Mouse (Mus musculus) megakaryocyte, embryonic 14.5 days (primary cell): Measurements from ENCODE around the gene Utrn. TPM values are rescaled to one million over a fixed set of nuclear protein-coding genes. Genes with fewer than 3 reads are reported as not detected.

ENCODE experiments used
- H3K27me3 ChIP-seq: replicated peaks from 2 replicates; pipeline ENCODE3; 2012; ENCODE audit warnings: inconsistent platforms
- H3K36me3 ChIP-seq: replicated peaks from 2 replicates; pipeline ENCODE3; 2012; ENCODE audit warnings: low read length, inconsistent platforms, mixed read lengths
- H3K4me1 ChIP-seq: 2 replicates; pipeline ENCODE4 v1.6.1; 2012; ENCODE audit warnings: inconsistent platforms
- H3K4me3 ChIP-seq: replicated peaks from 2 replicates; pipeline ENCODE3; 2012; ENCODE audit warnings: moderate library complexity, mild to moderate bottlenecking, inconsistent platforms
- H3K9me3 ChIP-seq: 2 replicates; pipeline ENCODE4 v1.6.1; 2012; ENCODE audit warnings: inconsistent platforms
- FLI1 ChIP-seq: IDR thresholded peaks from 2 replicates; pipeline ENCODE4 v1.6.1; 2012; ENCODE audit warnings: low read length, inconsistent platforms, mixed read lengths
- GATA1 ChIP-seq: IDR thresholded peaks from 3 replicates; pipeline ENCODE4 v1.6.1; 2012; ENCODE audit warnings: mixed read lengths, low read length, inconsistent platforms, borderline replicate concordance
- polyA plus RNA-seq: library from polyadenylated mRNA; stranded (reverse); fragments of >175 nt; gene quantifications from 2 replicates; pipeline ENCODE4 v1.2.3, GENCODE M21; 2012; ENCODE audit warnings: low replicate concordance; ENCODE audit not compliant: insufficient read depth

Gene Utrn
- polyA plus RNA-seq, 1 experiment = 6.1 TPM

DNA sequence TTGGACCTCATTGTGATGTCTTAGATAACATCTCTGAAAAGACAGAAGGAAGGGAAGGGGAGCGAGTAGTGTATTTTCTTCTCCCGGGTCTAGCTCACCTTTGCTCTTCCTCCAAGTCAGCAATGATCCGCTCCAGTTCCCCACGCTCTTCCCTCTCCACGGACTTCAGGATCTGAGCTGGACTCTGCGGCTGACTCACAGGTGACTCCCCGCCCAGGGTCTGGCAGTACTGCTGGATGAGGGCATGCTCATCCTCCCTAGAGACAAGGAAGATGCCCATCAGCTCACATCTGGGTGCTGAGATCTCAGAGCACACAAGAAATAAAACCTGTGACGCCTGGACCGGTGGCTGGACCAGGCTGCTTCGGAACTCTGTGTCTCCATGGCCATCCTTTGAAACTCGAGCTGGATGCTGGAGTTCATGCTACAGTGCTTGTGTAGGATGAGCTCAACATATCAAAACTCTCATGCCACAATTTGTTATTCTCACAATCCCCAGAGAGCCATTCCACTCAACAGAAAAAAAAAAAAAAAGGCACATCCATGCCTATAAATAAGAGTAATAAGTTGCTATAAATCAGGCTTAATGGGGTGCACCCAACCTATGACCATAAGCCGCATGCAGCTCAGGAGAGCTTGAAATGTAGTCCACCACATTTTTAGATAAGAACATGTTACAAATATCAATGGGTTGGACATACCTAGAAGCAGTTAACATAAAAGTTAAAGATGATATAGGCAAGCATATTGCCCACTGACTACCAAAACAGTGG lies 462.6 kb downstream of the Utrn start:
- Histone ChIP-seq H3K4me1 (no peaks in the 10 kb centered on the region), H3K36me3 (peaks cover 99% of the 10 kb centered on the region), H3K9me3 (no peaks in the 10 kb centered on the region), H3K27me3 (no peaks in the 10 kb centered on the region), H3K4me3 (no peak overlapping the region)
- TF ChIP-seq GATA1 (no peak), FLI1 (no peak)

DNA sequence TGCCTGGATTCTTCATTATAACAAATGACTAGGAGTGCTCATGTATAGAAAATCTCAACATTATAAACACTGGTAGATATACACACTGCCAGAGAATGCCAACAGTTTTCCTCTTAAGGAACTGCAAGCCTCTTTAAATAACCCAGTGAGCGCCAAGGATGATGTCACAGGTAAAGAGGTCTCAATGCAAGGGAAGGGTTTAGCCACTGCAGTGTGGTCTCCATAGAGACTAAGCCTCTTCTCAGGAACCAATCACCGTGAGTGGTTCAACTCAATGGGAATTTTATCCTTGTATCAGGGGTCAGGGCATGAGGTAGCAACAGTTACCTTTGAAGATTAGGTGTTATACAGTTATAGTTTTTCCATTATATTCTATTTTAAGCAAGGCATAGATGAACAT lies 469.7 kb downstream of the Utrn start:
- no peaks in the 10 kb centered on the region for H3K27me3 ChIP-seq
- no peaks in the 10 kb centered on the region for H3K9me3 ChIP-seq
- no peak overlapping the region for H3K4me3 ChIP-seq
- H3K36me3 ChIP-seq = peaks cover 82% of the 10 kb centered on the region
- H3K4me1 ChIP-seq = no peaks in the 10 kb centered on the region
- no peak for TF ChIP-seq GATA1
- no peak for TF ChIP-seq FLI1

DNA sequence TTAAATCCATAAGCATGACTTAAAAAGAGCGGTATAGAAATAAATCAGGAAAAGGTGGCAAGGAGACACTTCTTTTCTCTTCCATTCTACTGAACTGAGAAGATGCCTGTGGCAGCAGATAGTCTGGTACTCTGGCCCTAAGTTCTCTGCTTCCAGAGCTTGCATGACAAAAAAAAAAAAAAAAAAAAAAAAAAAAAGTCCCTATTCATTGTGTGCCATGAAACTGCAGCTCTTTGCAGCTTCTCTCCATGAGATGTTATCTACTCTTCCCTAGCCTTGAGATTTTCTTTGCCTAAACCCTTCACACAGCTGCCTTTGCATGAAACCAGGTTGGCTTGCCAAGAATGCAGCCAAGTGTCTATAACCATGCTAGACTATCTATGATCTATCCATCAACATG lies 489.0 kb downstream of the Utrn start:
- peaks cover 34% of the 10 kb centered on the region for H3K36me3 ChIP-seq
- no peaks in the 10 kb centered on the region for H3K9me3 ChIP-seq
- no peak overlapping the region for H3K4me3 ChIP-seq
- H3K27me3 ChIP-seq = no peaks in the 10 kb centered on the region
- TF ChIP-seq GATA1 = no peak
- TF ChIP-seq FLI1 = no peak
- H3K4me1 ChIP-seq = peaks cover 14% of the 10 kb centered on the region

DNA sequence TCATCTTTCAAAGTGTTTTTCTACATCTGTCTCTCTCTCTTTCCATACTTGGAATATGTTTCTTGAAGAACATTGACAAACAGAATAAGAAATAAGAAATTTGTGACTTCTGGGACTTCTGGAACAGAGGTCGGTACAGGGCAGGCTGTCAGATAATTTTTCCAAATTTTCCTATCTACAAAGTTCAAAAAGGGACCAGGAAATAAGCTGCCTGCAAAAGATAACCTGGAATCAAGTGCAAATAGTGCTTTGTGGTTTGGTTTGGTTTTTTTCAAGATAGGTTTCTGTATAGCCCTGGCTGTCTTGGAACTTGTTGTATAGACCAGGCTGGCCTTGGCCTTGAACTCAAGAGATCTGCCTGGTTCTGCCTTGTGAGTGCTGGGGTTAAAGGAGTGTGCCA lies 490.0 kb downstream of the Utrn start:
- no peaks in the 10 kb centered on the region for H3K9me3 ChIP-seq
- peaks cover 20% of the 10 kb centered on the region for H3K4me1 ChIP-seq
- peaks cover 24% of the 10 kb centered on the region for H3K36me3 ChIP-seq
- TF ChIP-seq FLI1 = no peak
- no peak overlapping the region for H3K4me3 ChIP-seq
- no peaks in the 10 kb centered on the region for H3K27me3 ChIP-seq

DNA sequence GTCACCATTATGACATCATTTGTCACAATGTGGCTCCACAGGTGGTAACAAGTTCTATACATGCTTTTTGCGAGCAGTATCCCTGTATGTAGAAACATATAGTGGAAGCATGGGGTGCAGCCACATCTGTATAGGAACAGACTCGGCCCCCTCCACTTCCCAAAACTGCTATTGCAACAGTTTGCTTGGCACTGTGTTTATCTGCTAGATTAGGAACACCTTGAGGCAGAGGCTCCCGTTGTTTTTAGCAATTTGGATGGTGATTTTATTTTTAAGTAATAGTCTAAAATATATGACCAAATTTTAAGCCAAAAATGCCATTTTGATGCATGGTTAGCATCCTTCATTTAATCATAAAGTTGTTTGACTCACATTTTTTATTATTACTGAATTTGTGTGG lies 491.4 kb downstream of the Utrn start:
- Histone ChIP-seq H3K27me3 (no peaks in the 10 kb centered on the region), H3K9me3 (no peaks in the 10 kb centered on the region), H3K4me1 (peaks cover 20% of the 10 kb centered on the region), H3K36me3 (peaks cover 10% of the 10 kb centered on the region), H3K4me3 (no peak overlapping the region)
- TF ChIP-seq GATA1 (no peak), FLI1 (no peak)

DNA sequence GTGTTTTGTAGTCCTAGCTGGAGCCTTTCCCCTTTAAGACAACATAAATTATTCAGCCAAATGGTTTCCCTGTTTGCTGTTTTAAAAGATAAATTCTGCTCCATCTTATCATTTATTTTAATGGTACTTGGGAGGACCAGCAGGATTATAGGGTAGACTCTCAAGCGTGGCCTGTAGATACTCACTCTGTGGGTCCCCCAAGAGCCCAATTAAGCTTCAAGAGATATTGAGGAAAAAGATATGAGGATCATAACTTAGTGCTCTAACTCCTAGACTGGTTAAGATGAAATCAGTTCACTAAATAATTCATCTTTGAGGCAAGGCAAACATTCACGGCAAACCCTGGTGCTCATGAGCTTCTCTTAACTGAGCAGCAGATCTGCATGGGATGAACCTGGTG lies 493.1 kb downstream of the Utrn start:
- H3K36me3 ChIP-seq = no peaks in the 10 kb centered on the region
- H3K27me3 ChIP-seq = no peaks in the 10 kb centered on the region
- no peak for TF ChIP-seq FLI1
- TF ChIP-seq GATA1 = no peak
- H3K4me3 ChIP-seq = no peak overlapping the region
- peaks cover 20% of the 10 kb centered on the region for H3K4me1 ChIP-seq
- no peaks in the 10 kb centered on the region for H3K9me3 ChIP-seq

DNA sequence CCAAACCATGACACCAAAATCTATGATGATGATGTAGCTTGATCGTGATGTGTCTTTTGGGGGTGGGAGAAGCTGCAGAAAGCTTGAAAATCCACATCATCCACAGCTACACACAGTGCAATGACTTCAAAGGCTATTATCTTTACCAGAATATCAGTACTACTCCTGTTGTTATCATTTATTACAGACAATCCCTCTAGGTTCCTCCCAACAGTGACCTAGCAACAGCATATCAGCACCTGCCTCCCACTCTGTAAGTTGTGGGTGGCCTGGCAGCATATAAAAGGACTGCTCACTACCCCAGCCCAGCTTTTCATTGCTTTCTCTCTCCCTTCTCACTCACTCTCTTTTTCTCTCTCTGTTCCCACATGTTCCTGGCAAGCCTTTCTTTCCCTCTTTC lies 494.4 kb downstream of the Utrn start:
- TF ChIP-seq GATA1 = no peak
- Histone ChIP-seq H3K9me3 (no peaks in the 10 kb centered on the region), H3K4me1 (peaks cover 11% of the 10 kb centered on the region), H3K36me3 (no peaks in the 10 kb centered on the region), H3K4me3 (no peak overlapping the region), H3K27me3 (no peaks in the 10 kb centered on the region)

DNA sequence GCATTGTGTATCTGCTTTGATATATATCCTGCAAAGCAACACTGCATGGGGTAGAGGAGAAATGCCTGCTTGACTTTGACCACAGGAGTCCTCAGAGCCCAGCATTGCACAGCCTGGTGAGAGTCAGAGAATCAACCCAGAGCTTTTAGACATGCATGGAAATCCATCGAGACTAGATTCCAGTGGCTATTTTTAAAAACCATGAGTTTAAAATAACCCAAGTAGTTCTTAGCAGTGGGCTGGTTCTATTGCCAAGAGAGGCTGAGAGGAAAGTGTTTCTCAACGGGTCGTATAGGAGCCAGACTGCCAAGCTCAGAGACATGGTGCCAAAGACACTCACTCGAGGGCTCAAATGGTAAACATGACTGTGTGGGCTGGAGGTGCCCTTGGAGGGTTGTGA lies 514.6 kb downstream of the Utrn start:
- Histone ChIP-seq H3K9me3 (no peaks in the 10 kb centered on the region), H3K36me3 (no peaks in the 10 kb centered on the region), H3K4me1 (no peaks in the 10 kb centered on the region), H3K4me3 (no peak overlapping the region), H3K27me3 (no peaks in the 10 kb centered on the region)
- TF ChIP-seq GATA1 (no peak), FLI1 (no peak)

DNA sequence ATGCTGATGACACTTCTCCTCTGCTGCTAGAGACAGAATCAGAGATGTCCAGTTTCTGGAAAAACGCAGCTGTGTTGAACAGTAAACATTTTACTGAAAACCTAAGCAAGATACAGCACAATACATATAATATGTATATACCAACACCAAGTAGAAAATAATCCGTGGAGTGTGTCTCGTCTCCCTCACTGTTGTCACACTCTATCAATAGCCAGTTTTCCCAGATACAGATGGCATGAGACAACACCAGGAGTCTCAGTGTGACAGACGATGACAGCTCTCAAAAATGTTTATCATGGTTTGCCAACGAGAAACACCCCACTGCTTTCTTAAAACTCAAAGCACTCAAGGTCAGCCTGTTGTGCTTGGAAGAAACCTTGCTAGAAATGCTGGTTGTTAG lies 515.1 kb downstream of the Utrn start:
- no peak overlapping the region for H3K4me3 ChIP-seq
- no peaks in the 10 kb centered on the region for H3K4me1 ChIP-seq
- H3K36me3 ChIP-seq = no peaks in the 10 kb centered on the region
- TF ChIP-seq FLI1 = no peak
- TF ChIP-seq GATA1 = no peak
- no peaks in the 10 kb centered on the region for H3K9me3 ChIP-seq
- no peaks in the 10 kb centered on the region for H3K27me3 ChIP-seq

DNA sequence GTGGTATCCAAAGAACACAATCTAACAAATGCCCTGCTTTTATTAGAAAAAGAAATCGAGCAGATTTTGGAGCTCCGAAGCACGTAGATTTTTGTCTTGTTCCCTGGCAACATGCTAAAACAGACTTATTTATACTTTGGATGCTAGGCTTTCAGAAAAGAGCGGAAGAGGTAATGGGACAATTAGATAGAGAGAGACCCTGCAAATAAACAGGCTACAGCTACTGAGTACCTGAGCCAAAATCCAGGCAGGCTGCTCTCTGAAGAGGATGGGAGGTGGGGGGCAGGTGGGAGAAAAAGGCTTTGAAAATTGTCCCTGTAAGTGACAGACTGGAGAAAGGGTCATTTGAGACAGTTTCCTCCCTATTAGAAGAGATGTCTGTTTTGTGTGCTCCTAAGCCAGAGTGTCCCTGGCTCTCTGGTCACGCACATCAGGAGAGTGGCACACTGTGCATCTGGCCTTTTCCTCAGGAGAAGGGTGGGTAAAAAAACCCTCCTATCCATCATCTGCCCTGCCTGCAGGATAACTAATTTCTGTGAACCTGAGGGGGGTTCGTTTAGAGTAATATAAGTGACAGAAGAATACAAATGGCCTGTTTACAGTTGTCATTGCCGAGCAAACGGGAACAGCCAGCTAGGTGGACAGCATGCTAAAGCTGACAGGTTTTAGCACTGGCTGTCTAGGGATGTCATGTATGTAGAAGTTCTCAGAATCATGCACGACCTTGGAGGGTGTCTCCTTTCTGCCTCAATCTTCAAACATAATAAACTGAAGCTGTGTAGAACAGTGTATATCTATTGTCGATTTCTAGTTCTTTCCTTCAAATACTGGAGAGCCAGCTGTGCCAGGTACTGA lies 529.2 kb downstream of the Utrn start:
- TF ChIP-seq FLI1 = no peak
- no peak for TF ChIP-seq GATA1
- H3K9me3 ChIP-seq = no peaks in the 10 kb centered on the region
- H3K4me1 ChIP-seq = peaks cover 5% of the 10 kb centered on the region; the same call in 1 of the 2 replicates
- H3K36me3 ChIP-seq = no peaks in the 10 kb centered on the region
- H3K4me3 ChIP-seq = no peak overlapping the region
- H3K27me3 ChIP-seq = peaks cover 2% of the 10 kb centered on the region
